Mouse (Mus musculus) small intestine, adult 2 months (tissue): Measurements from ENCODE around the gene Rsph1.

ENCODE experiments used
- CTCF ChIP-seq: fragments of 200-500 bp; IDR thresholded peaks from 2 replicates; pipeline ENCODE4 v1.5.1; 2012; ENCODE audit warnings: low read depth, mild to moderate bottlenecking, control low read depth, inconsistent platforms, low read length, moderate library complexity, mixed read lengths; ENCODE audit not compliant: insufficient replicate concordance, insufficient read length; ENCODE audit errors: extremely low read depth
- POLR2A ChIP-seq: fragments of 200-500 bp; IDR thresholded peaks from 2 replicates; pipeline ENCODE4 v1.6.1; 2012; ENCODE audit warnings: low read depth, mild to moderate bottlenecking, control low read depth, inconsistent platforms, low read length, moderate library complexity

- no peak for TF ChIP-seq CTCF
- no peak; the same call in 1 of the 2 replicates for TF ChIP-seq POLR2A
Measured at GRCm38 (mm10) chr17:31318906-31319767, 42.0 kb upstream of the Rsph1 start.
